In the genomic region with DNA sequence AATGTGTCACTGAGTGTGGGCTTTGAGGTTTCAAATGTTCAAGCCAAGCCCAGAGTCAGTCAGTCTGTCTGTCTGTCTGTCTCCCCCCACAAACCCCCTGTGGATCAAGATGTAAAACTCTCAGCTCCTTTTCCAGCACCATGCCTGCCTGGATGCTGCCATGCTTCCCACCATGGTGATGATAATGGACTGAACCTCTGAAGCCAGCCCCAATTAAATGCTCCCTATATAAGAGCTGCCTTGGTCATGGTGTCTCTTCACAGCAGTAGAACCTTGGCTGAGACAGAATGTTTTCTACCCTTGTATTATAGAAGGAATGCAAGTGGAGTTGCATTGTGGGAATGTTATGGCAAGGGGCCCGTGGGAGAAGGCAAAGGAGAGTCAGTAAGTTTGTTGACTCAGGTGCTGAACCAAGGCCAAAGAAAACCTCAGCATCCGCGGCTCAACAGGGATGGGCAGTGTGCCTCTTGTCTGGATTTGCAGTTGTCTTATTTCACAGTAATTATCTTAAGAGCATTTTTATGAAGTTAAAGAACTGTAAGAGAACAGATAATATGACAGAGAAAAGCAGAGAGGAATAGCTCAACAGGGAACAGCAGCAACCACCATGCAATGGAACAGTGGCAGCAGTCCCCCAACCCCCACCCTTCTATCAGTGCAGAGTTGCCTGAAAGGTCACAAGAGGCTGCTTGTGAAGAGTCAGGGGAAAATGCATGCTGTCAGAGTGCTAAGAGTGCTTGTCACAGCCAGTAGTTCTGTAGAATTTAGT, we compare ENCODE assay signal across 8 mouse cellular contexts. TPM values are rescaled to one million over a fixed set of nuclear protein-coding genes. Genes with fewer than 3 reads are reported as not detected.
DNase-seq lines count a peak whose midpoint lies in the region; ATAC-seq and TF ChIP-seq lines count a peak whose summit lies in the region.

No protein-coding gene starts in this region.

- H3K4me1 ChIP-seq in heart, embryonic 11.5 days (ENCODE audit: control insufficient read depth, insufficient read depth, low read length): peaks cover 11% of the 10 kb centered on the region

- no peaks in the 10 kb centered on the region for H3K36me3 ChIP-seq in heart, embryonic 11.5 days (ENCODE audit: control insufficient read depth, insufficient read depth, low read length)

- no peak overlapping the region for H3K4me2 ChIP-seq in heart, embryonic 11.5 days

- no peaks in the 10 kb centered on the region for H3K9me3 ChIP-seq in heart, embryonic 11.5 days (replicated peaks; ENCODE audit: control insufficient read depth, low read length)

- intact Hi-C loops in left cerebral cortex, adult 2 months (cut with DNase I): no loop called here

- 51% methylated on average over 3 of the region's 3 CpGs for WGBS in heart, embryonic 11.5 days (ENCODE audit: insufficient replicate concordance)

- H3K9ac ChIP-seq in heart, embryonic 11.5 days (ENCODE audit: low read depth, low read length): no peak overlapping the region

- peak overlapping the region; percentile 55 for H3K27ac ChIP-seq in left cerebral cortex, adult 2 months
- peak overlapping the region; percentile 42 for H3K27ac ChIP-seq in heart, embryonic 11.5 days (ENCODE audit: low read depth, low read length)

- no peak for TF ChIP-seq CTCF in left cerebral cortex, adult 2 months (IDR thresholded peaks at IDR 0.05)

- no peak overlapping the region for H3K4me3 ChIP-seq in left cerebral cortex, adult 2 months
- H3K4me3 ChIP-seq in heart, embryonic 11.5 days (ENCODE audit: low read depth, low read length): no peak overlapping the region

- peak; percentile 14 for DNase-seq in adrenal gland, postnatal 14 days
- DNase-seq in adrenal gland, adult 8-10 months: no peak
- no peak for DNase-seq in left cerebral cortex, adult 2 months (ENCODE audit: extremely low spot score in 1 of 2, low spot score in 2 of 2)
- DNase-seq in left cerebral cortex, adult 18-20 months (ENCODE audit: low spot score in 2 of 2): no peak
- DNase-seq in mesoderm, embryonic 11.5 days (ENCODE audit: low read depth, low spot score): peak; percentile 26
- no peak for DNase-seq in cerebellum, adult 11 months
- no peak for DNase-seq in urinary bladder, postnatal 4 days (ENCODE audit: low spot score in 2 of 2)

- 0 out of 2 replicates have a peak, but pooled peaks have one; percentile 42 for ATAC-seq in heart, embryonic 11.5 days (replicated peaks; ENCODE audit: insufficient number of reproducible peaks, low FRiP score, low TSS enrichment)

- H3K27me3 ChIP-seq in heart, embryonic 11.5 days (ENCODE audit: control insufficient read depth, insufficient read depth, low read length): no peaks in the 10 kb centered on the region

RNA-seq across cellular contexts. Expression of a gene that starts 56.5 kb away (rescaled TPM):
- total RNA-seq in adrenal gland, postnatal 14 days (2021): 19.0 and 32.0 TPM in 2 replicates
- 10 to 100 TPM; 20.5 to 31.3 (median 29.4) TPM for total RNA-seq in adrenal gland, adult 8-10 months (2022)
- total RNA-seq in left cerebral cortex, adult 2 months (2021): 10 to 100 TPM; 50.7 to 51.4 TPM
- 10 to 100 TPM; 49.4 to 52.7 TPM for total RNA-seq in left cerebral cortex, adult 18-20 months (2021)
- 23.1 and 26.3 TPM in 2 replicates for polyA plus RNA-seq in heart, embryonic 11.5 days (2014; fragmentation: Nextera tagmentation; extraction: Ambion mirVana)

RNA-seq across cellular contexts. Expression of a gene that starts 56.6 kb away (rescaled TPM):
- 8.9 and 9.3 TPM in 2 replicates for total RNA-seq in adrenal gland, postnatal 14 days (2021)
- 10 to 100 TPM in 2 of 4 experiments, 1 to 10 TPM in 2; 5.8 to 14.5 (median 9.5) TPM for total RNA-seq in adrenal gland, adult 8-10 months (2022)
- 1 to 10 TPM; 5.3 to 7.5 TPM for total RNA-seq in left cerebral cortex, adult 2 months (2021)
- total RNA-seq in left cerebral cortex, adult 18-20 months (2021): 1 to 10 TPM; 5.4 to 7.3 TPM
- 19.4 and 22.8 TPM in 2 replicates for polyA plus RNA-seq in heart, embryonic 11.5 days (2014; fragmentation: Nextera tagmentation; extraction: Ambion mirVana)

Comparison
In these comparisons a context has a peak if more than half of its experiments do, and no peak if none do; other contexts are left out.
1. DNase-seq: peak in adrenal gland, postnatal 14 days (single experiment) and mesoderm, embryonic 11.5 days (single experiment); none in adrenal gland, adult 8-10 months (single experiment), left cerebral cortex, adult 2 months (0 of 2), left cerebral cortex, adult 18-20 months (0 of 2), cerebellum, adult 11 months (single experiment) and urinary bladder, postnatal 4 days (0 of 2).